Mouse (Mus musculus) hindlimb bud, embryonic 11.5 days (tissue): ENCODE measurements around the gene Epp13.
"Not testable (repeated sequence)": the region's sequence is repeated elsewhere in the genome, so short reads cannot be mapped to it uniquely, and the experiment has no call there.

ENCODE experiments used
- DNase-seq: peaks from one replicate; pipeline ENCODE4 v3.0.0-alpha.2; 2012; ENCODE audit warnings: low read depth, low spot score; ENCODE audit errors: extremely low spot score

Gene Epp13

DNA sequence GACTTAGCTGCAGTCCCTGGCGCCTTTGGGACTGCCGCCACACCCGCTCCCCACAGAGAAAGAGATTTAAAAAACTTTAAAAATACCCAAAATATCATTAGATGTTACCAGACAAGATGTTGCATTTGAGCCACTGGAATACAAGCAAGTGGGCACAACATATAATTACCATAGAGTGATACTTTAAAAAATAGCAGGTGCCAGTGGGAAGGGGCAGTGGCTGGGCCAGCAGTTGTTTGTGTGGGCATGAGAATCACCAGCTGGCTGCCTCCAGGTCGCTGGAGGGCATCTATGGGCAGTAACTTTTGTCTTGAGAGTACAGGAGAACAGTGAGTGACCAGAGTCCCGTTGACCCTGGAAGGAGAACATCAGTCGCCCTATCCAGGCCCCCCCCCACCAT lies at the start of gene Epp13:
Epp13 (plus strand) TSS at position 301 of the 400 bp plus-strand sequence.
- DNase-seq: no peak

DNA sequence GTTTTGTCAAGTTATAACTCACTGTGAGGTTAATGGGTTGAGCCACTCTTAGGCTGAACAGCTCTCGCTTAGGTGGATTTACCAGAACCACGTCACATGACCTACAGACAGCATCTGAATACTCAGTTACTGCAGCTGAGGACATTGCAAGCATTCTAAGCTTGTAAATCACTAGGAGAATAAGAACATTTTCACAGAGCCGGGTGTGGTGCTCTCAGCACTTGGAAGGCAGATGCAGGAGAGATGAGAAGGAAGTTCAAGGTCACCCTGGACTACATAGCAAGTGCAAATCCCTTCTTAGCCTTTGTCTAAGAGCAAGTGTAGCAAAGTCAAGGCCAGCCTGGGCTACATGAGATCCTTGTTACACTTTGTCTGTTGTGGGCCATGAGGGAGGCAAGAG lies 48.3 kb upstream of the Epp13 start:
- DNase-seq: no peak

DNA sequence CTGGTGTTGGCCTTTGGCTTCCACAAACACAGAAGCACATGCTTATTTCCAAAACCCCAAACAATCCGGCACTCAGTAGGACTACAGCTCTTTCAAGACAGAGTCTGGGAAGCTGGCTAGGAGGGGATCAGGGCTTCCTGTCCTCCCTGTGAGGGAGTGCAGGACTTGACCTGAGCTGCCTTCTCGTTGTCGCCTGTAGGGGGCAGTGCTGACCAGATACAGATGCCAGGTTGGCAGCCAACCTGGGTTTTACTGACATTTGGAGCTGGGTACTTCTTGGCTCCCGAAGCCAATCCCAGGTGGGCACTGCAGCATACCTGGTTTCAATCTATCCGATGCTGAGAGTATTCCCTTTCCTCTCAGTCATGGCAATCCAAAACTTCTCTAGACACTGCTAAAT lies 39.4 kb upstream of the Epp13 start:
- no peak for DNase-seq

DNA sequence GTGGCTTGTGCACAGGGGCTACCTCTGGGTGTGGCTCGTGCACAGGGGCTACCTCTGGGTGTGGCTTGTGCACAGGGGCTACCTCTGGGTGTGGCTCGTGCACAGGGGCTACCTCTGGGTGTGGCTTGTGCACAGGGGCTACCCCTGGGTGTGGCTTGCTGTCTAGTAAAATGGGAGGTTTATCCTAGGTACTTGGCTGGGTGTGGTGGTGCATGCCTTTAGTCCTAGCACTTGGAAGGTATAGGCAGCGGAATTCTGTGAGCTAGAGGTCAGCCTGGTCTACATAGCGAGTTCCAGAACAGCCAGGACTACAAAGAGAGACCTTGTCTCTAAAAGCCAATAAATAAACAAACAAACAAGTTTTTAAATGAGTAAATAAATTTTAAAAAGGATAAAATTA lies 37.8 kb upstream of the Epp13 start:
- not testable (repeated sequence) for DNase-seq

DNA sequence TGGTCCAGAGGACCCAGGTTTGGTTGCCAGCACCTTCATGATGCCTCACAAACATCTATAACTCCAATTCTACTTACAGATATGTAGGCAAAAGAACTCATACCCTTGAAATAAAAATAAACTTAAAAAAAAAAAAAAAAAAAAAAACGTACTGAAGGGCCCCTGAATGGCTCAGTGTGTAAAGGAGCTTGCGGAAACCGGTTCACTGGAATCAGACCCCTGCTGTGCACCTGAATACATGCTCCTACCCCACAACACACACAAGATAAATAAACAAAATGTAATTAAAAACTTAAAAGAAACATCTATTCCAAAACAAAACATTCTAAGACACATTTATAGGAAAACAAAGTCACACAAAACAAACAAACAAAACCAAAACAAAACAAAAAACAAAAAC lies 32.4 kb upstream of the Epp13 start:
- no peak for DNase-seq

DNA sequence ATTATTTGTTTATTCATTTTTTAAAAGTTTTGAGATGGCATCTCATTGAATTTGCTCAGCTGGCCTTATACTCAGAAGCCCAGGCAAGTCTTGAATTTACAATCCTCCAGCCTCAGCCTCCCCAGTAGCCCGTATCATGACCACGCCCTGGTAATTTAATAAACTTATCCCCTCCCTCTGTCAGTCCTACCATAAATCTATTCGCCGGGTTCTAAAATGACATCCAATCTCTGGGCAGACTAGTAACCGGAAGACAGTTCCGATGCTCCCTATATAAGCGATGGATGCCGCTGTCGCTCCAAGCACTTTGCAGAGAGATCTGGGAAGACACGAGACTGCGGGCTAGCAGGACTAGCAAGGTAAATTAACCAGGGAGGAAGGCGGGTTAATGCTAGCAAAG lies 30.5 kb upstream of the Epp13 start, which contains the start of gene Zscan5b:
Zscan5b (plus strand) TSS at position 301 of the 400 bp plus-strand sequence.
- DNase-seq: no peak

DNA sequence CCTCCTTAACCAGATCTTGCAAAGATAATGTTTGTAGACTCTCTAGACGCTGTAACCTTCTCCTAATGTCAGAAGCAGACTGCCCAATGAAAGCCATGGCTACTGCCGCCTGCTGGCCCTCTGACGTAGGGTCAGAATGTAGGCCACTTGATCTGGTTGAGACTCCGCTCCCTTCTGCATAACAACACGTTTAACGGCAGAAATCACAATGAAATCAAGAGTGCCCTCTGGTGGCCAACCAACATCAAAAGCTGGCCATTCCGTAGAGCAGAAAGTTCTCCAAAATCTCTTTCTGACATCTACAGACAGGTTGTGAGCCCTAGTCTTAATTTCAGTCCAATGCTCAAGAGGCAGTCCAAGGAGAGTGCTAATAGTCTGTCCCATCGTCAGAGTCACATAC lies 24.0 kb upstream of the Epp13 start:
- not testable (repeated sequence) for DNase-seq

DNA sequence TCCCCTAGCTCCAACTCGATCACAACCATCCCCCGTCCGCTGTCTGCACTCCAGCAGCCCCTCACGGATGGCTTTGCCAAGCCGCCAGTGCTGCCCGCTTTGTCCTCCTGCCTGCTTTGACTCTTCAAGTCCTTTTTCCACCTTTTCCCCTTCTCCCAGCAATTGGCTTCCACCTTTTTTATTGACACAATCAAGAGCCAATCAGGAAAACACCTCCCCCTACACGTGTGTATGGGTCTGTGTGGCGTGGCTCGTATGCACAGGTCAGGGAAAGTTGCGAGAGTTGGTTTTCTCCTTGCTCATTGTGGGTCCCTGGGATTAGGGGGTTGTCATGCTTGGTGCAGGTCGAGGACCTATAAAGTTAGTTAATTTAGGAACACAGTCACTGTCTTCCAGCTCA lies 12.7 kb upstream of the Epp13 start:
- DNase-seq: no peak

DNA sequence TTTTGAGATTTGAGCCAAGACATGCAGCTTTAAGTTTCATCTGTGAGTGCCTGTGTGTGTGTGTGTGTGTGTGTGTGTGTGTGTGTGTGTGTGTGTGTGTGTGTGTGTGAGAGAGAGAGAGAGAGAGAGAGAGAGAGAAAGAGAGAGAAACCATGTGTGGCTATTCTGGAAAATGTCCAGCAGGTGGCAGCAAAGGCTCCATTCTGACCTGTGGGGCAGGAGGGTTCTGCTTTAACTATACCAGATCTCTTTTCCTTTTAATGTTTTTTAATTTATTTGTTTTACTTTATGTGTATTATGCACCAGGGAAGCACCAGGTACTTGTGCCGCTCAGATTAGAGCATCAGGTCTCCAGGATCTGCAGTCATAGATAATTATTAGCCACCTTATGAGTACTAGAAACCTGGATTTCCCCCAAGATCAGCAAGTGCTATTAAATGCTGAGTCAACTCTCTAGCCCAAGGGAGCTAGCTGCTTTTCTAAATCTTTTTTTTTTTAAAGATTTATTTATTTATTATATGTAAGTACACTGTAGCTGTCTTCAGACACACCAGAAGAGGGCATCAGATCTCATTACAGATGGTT lies 11.6 kb upstream of the Epp13 start:
- not testable (repeated sequence) for DNase-seq

DNA sequence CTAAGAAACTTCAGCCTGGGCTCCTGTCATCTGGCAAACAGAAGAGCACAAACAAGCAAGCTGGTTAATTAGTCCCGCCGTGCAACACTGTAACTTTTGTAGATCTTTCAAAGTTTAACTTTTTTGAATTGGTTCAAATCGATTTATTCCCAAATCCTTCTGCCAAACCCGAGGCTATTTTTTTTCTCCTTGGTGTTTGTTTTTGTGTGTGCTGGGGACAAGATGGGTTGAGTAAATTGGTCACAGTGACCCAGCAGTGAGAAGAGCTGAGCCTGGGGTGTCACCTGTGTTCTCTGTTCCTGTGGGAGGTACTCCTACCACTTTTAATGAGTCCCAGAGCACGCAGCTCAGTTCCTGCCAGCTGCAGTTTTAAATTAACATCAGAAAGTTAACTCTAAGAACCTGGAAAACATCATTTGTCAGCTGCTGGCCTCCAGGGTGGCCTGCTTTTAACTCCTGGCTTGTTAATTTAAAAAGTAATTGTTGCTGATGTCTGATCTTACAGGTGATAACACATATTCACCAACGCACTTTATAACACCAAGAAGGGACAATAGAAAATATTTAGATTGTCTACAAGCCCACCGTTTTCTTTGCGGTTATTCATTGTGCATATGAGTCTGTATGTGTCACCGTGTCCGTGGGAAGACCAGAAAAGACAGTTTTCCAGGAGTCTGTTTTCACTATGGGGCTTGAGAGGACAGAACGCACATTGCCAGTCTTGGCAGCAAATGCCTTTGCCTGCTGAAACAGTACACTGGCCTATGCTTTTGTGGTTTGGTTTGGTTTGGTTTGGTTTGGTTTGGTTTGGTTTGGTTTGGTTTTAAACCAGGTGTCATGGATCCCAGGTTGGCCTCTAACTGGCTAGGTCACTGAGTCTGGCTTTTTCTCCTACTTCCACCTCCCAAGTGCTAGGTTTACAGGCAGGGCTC lies 7.9 kb upstream of the Epp13 start:
- peak; percentile 53 for DNase-seq

DNA sequence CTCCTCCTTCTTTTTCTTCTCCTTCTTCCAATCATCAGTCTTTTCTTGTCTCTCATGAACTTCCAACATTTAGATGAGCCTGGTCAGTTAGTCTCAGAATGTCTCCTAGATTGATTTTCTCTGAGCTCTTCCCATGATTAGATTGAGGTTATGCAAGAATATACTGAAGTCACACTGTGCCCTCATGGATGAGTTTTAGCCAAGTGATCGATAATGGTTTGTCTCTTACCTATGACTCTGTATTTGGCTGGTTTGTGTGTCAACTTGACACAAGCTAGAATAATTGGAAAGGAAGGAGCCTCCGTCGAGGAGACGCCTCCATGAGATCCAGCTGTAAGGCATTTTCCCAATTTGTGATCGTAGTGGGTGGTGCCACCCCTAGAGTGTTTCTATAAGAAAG lies 1.9 kb downstream of the Epp13 start:
- no peak for DNase-seq

DNA sequence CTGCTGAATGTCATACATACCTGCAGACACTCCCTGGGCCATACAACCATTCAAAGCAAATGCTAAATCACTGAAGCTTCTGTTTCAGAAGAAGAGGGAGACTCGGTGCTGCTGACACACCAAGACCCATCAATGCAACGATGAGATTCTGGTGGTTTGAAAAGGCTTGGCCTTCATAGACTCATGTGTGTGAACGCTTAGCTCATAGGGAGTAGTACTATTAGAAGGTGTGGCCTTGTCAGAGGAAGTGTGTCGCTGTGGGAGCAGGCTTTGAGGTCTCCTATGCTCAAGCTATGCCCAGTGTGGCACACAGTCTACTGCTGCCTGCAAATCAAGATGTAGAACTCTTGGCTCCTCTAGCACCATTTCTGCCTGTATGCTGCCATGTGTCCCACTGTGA lies 4.9 kb downstream of the Epp13 start:
- no peak for DNase-seq

DNA sequence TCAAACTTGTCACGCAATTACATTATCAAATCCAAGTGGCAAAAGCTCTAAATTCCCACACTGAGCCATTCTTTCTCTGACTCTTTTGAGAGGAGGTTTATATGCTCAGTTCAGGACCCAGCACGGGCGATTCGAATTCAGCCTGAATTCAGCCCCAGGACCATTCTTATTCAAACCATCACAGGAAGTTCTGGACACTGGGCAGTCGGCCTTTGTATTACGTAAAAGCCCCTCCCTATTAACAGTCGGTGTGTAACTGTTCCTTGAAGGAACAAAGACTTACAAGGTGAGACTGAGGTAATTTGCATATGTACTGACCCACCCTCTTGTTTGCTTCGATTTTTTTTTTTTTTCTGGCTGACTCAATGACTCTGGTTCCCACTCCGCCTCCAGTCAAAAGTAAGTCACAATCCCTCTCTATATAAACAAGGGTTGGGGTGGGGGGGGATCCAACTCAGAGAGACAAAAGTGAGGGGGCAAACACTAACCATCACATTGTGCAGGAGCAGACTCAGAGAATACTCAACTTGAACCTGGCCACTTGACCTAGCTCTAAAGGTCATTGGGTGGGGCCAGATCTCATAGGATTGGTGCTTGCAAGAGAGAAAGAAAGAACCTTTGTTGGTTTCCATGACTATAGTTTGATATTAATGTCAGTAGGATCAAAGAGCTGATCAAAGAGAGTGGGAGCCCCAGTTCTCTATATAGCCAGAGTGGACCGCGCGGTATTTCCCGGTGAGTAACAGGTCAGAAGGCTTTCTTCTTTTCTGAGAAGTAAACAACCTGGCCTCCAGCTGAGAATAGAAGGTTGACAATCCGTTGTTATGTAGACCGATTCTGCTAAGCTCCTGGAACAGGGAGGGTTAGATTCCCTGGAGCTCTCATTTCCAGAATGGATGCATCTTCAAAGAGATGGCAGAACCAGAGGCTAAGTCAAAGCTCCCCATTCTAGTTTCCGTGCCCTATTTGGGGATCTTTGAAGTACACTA lies 6.0 kb downstream of the Epp13 start:
- no peak for DNase-seq

DNA sequence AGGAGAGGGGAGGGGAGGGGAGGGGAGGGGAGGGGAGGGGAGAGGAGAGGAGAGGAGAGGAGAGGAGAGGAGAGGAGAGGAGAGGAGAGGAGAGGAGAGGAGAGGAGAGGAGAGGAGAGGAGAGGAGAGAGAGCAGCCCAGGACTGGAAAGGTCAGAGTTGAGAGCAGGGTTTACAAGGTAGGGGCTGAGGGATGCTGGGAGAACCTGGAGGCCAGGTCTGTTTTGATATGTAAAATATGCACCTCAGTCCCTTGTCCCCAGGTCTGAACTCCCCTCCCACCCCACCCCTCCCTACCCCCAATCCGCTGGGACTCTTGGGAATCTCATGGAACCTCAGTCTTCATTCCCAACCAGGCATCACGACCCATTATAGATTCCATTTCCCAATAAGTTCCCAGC lies 7.5 kb downstream of the Epp13 start:
- not testable (repeated sequence) for DNase-seq

DNA sequence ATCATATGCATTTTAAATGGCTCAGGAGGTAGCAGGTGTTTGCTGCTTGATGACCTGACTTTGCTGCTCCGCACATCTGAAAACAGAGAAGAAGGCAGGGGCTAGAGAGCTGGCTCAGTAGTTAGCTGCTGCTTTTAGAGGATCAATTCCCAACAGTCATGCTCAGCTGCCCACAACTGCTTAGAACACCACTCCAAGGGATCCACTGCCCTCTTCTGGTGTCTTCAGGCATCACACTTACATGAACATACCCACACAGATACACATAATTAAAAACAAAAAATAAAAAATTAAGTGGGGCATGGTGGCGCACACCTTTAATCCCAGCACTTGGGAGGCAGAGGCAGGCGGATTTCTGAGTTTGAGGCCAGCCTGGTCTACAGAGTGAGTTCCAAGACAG lies 9.6 kb downstream of the Epp13 start:
- DNase-seq: no peak

DNA sequence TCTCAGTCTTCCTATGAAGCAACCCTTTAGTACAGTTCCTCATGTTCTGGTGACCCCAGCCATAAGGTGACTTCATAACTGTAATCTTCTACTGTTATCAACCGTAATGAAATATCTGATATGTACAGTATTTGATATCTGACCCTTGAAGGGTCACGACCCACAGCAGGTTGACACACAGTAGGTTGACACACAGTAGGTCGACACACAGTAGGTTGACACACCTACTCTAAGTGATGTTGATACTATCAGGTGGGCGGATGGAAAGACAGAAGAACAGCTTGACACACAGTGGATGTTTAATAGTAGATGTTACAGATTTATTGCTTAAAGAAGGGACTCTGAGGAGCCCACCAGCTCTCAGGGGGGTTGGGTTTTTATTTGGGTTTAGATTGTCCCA lies 10.5 kb downstream of the Epp13 start:
- no peak for DNase-seq

DNA sequence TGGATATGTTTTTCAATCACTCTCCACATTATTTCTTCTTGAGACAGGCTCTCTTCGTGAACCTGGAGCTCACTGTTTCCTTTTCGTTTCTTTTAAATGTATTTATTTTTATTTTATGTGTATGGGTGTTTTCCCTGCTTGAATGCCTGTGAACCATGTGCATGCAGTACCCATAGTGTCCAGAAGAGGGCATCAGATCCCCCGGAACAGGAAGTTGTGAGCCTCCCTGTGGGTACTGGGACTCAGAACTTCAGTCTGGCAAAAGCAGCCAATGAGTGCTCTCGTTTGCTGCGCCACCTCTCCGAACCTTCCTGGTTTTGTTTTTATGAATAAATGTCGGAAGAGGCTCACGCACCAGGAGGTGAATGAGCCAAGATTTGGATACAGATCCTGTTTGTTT lies 13.2 kb downstream of the Epp13 start:
- DNase-seq: no peak

DNA sequence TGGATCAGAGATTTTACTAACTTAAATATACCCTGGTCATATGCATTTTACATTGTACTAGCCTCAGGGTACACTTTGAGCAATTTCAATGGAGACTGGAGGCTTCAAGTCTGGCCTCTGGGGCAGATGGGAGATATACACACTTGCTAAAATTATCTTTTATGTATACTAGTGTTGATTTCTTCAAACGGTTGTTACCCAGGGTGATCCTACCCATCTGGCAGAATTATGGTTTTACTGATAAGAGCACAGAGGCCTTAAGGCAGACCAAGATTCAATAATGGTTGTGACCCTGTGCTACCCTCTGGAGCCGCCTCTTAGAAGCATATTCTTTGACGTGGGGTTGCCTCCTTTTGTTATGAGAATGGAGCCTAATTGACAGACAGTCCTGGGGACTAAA lies 25.4 kb downstream of the Epp13 start:
- no peak for DNase-seq

DNA sequence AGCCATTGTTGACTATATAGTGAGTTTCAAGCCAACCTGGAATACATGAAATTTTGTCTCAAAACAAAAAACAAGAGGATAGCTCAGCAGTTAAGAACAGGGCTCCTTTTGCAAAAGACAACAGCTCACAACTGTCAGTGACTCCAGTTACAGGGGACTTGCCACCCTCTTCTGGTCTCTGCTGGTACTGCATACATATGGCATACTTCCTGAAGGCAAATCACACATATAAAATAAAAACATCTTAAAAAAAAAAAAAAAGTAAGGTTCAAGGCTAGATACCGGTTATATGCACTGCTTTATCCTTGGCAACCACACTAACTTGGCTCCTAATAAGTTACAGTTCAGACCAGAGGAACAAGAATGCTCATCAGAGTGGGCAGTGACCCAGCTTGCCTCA lies 30.2 kb downstream of the Epp13 start:
- DNase-seq: peak; percentile 81

DNA sequence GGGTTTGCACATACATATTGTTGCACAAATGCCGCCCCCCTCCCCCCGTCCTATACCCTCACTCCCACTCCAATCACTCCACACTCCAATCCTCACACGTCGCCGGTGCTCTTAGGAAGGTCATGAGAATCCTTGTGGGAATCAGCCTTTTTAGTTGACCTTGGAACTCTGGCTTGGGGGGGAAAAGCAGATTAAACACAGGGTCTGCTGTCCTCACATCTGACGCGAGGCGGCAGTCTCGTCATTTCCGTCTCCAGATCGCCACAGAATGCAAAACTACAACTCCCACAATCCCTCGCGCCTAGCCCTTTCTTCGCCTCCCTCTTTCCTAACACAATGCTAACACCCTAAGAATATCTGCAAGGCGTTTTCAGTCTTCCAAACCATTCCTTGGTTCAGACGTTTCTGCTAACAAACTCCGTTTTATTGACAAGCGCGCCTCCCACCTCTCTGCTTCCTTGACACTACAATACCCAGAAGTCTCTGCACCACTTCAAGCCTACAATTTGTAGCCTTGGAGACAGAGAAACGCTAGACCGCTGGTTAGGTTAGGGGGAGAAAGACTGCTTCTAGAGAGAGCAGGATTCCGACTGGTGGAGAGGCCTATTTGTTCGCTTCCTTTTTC lies 31.1 kb downstream of the Epp13 start:
- DNase-seq: peak; percentile 77
